Mouse (Mus musculus) embryonic fibroblast, embryonic 13.5 days (primary cell): ENCODE results near the gene Rerg.

Experiments
- CTCF ChIP-seq: IDR thresholded peaks from 2 replicates; pipeline ENCODE4 v1.5.1; 2011; ENCODE audit warnings: mild to moderate bottlenecking, control low read depth, low read length, moderate library complexity, borderline replicate concordance; ENCODE audit not compliant: insufficient read depth
- POLR2A ChIP-seq: IDR thresholded peaks from 2 replicates; pipeline ENCODE4 v1.6.1; 2011; ENCODE audit warnings: low read depth, mild to moderate bottlenecking, control low read depth, low read length, moderate library complexity

DNA sequence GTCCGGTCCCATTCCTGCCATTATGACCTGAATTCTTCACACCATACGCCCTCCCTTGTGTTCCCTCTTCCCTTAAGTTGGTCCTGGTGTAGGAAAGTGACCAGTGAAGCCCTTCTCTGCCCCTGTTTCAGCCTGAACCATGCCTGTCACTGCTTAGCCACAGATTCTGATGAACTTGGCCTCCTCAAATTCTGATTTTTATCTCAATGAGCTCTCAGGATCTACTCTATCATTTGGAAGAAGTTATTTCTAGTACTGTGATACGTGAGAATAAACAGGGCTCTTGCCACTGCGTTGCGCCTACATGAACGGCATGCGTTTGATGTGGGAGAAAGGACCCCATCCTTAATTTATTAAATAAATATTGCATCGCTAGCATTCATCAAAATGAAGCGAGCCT is 117.3 kb downstream of the Rerg start:
- TF ChIP-seq POLR2A (no peak), CTCF (no peak)
